Mouse (Mus musculus) gastrocnemius, postnatal 25 days (tissue): ENCODE measurements around the gene Prmt8. TPM values are rescaled to one million over a fixed set of nuclear protein-coding genes. Genes with fewer than 3 reads are reported as not detected.

Source experiments
- DNase-seq: peaks from one replicate; pipeline ENCODE4 v3.0.0; 2022
- microRNA-seq, 2 experiments: library from miRNA; unstranded; fragments of <30 nt; microRNA quantifications; one replicate each; pipeline ENCODE4 v1.2.0; 2021; ENCODE audit warnings: borderline replicate concordance in 2 of 2
- total RNA-seq, 2 experiments: library from RNA; stranded (reverse); gene quantifications; 1 replicate in 1 of 2; 2 replicates in 1 of 2; pipeline ENCODE4 v1.2.3; 2021

Prmt8 gene
- total RNA-seq, 2 experiments from 2014 or later, result not detected

DNA sequence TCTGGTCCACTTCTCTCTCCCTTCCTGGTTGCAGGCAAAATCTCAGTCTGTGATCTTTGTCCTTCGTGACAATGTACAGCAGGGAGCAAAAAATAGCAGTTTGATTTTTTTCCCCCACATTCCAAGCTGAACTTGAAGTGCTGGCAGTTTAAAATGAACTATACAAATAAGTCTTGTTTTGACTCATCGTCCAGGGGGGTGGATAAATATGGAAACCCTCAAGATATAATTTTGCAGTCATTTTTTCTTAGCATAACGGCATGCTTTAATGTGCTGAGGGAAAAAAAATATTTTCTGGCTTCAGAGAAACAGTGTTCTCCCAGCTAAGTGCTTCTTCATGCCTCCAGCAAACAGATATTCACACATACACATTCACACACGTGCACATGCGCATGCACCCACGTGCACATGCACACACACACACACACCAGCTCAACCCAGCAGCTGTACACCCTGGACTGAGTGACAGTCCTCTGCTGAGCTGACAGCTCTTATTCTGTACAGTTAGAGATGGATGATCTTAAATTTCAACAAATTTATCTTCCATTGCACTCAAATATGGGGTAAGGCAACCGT is 107.5 kb downstream of the Prmt8 start:
- no peak for DNase-seq

GRCm38 (mm10) chr6:127659966-127660365 is 109.3 kb downstream of the Prmt8 start:
- no peak for DNase-seq

DNA sequence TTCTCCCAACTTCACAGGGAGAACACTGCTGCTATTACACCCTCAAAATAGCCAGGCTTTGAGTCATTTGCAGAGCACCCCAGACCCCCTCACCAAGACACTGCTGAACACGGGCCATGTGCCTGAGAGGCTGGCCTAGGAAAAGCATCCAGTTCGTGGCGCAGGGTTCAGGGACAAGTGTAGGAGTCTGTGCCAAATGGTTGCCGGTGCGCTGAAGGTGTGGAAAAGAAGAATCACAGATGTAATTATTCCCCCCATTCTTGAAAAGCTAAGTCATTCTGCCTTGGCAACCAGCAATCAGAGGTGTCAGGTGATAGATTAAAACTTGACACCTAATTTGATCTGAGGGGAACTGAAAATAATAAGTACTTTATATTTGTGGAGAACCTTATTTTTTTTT is 109.8 kb downstream of the Prmt8 start:
- DNase-seq, result no peak

DNA sequence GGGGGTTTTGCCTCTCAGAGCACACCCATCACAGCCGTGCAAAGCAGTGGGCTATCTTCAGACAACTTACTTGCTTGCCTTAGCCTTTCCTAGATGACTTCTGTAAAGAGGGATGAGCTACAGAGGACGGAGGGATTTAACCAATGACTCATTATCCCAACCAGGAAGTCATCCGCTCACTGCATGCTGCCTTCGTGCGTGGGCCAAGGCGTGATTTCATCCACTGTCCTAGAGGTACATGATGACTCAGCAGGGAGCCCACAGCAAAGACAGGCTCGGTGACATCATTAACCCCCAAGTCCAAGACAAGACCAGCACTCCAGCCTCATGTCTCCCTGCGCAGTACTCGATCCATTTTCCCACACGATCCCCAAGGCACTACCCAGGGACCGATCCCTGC is 112.1 kb downstream of the Prmt8 start:
- DNase-seq, result peak; percentile 13

DNA sequence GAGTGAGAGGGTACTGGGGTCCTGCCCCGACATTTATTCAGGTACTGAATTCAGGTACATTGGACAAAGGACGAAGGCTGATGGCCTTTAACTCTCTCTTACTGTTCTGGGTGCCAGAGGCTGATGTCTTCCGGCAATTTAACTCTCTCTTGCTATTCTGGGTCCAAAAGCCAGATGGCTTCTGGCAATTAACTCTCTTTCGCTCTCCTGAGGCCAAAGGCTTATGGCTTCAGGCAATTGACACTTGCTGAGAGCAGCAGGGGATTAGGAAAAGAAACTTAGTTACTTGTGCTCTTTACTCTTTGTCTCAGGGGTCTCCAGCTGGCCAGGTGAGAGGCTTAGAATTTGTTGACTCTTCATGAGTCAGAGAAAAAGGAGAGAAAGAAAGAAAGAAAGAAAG is 113.3 kb downstream of the Prmt8 start:
- no peak for DNase-seq

DNA sequence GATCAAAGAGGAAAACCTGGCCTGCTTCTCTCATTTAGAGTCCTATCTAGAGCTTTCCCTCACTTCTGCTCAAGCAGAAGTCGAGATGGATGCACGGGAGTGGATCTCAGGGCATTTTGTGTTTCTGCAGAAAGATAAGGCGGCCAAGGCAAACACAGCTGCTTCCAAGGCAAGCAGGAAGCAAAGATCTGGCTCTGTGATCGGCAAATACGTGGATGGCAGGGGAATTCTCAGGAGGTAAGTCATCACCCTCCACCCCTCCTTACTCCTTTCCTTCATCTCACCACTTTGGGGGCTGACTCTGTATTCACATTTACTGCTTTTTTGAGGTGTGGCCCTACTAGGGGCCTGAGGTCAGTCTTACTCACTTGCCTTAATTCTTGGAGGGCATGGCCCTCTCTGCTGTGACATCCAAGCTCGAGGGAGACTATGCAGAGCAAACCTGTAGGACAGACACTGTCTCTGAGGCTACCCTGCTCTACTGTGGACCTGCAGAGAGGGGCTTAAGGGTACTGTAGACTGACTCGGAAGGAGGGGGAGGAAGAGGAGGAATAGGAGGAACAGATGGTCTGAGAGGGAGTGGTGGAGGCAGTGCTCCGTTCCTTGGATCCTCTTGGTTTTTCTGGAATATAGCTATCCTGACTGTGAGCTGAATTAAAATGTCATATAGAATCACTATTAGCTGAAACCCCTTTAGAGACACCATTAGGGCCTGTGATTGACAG is 128.0 kb downstream of the Prmt8 start:
- DNase-seq, result no peak

Small RNA genes within 50 kb of the gene (microRNA-seq; reads per million reads assigned to microRNA genes)
- 0 reads per million in 2 experiments for gene Mir7233

Other genes with a start within 250 kb of the Prmt8 start
- gene Cracr2a, start 208.1 kb downstream of the Prmt8 start, total RNA-seq, result under 1 TPM; 0.43 to 0.49 TPM
- 1 to 10 TPM; 2.3 to 3.3 TPM for gene Tspan11, start 118.1 kb upstream of the Prmt8 start, total RNA-seq